Mouse (Mus musculus) kidney, embryonic 15.5 days (tissue): ENCODE measurements around the gene Rhbdd3. TPM values are rescaled to one million over a fixed set of nuclear protein-coding genes. Genes with fewer than 3 reads are reported as not detected.

Experiments
- ATAC-seq: fragments of 200-750 bp; cut with Nextera tagmentation; replicated peaks from 2 replicates; pipeline ENCODE4 v1.8.0; 2017; ENCODE audit warnings: moderate TSS enrichment; ENCODE audit not compliant: low FRiP score
- H3K27ac ChIP-seq: fragments of 300-500 bp; sonication (generic); 2 replicates; pipeline ENCODE4 v1.5.1; 2015; ENCODE audit warnings: mild to moderate bottlenecking, inconsistent platforms
- H3K27me3 ChIP-seq: fragments of 300-500 bp; sonication (generic); 2 replicates; pipeline ENCODE4 v1.6.1; 2015; ENCODE audit warnings: inconsistent platforms
- H3K36me3 ChIP-seq: fragments of 300-500 bp; sonication (generic); 2 replicates; pipeline ENCODE4 v1.6.1; 2015; ENCODE audit warnings: inconsistent platforms
- H3K4me1 ChIP-seq: fragments of 300-500 bp; sonication (generic); 2 replicates; pipeline ENCODE4 v1.6.1; 2015; ENCODE audit warnings: inconsistent platforms
- H3K4me2 ChIP-seq: fragments of 300-500 bp; sonication (generic); 2 replicates; pipeline ENCODE4 v1.6.1; 2015; ENCODE audit warnings: moderate library complexity, mild to moderate bottlenecking, inconsistent platforms
- H3K4me3 ChIP-seq: fragments of 300-500 bp; sonication (generic); replicated peaks from 2 replicates; pipeline ENCODE4 v1.5.1; 2015; ENCODE audit warnings: mild to moderate bottlenecking, inconsistent platforms
- H3K9ac ChIP-seq: fragments of 300-500 bp; sonication (generic); 2 replicates; pipeline ENCODE4 v1.6.1; 2015; ENCODE audit warnings: mild to moderate bottlenecking, inconsistent platforms
- H3K9me3 ChIP-seq: fragments of 300-500 bp; sonication (generic); replicated peaks from 2 replicates; pipeline ENCODE4 v1.6.1; 2016; ENCODE audit warnings: inconsistent platforms
- WGBS: fragments of 180-500 bp; shearing (Covaris S2); methylation state at CpG from one replicate; pipeline ENCODE4 v1.1.7; 2015; ENCODE audit warnings: mixed read lengths; 5-methylcytosine and 5-hydroxymethylcytosine counted together
- polyA plus RNA-seq: library from polyadenylated mRNA; unstranded; fragments of >200 nt; fragmentation: Nextera tagmentation; extraction: Ambion mirVana; gene quantifications from 2 replicates; pipeline ENCODE4 v1.2.1, GENCODE M21; 2015

The Rhbdd3 gene
- polyA plus RNA-seq, 1 experiment from 2014 or later: 31.9 TPM

GRCm38 (mm10) chr11:5154961-5155805 lies 56.5 kb downstream of the Rhbdd3 start:
- Histone ChIP-seq H3K9ac (peak overlapping the region; percentile 11; the same call in 1 of the 2 replicates), H3K4me1 (peaks cover 63% of the 10 kb centered on the region), H3K27ac (peak overlapping the region; percentile 84), H3K9me3 (no peaks in the 10 kb centered on the region), H3K4me3 (no peak overlapping the region), H3K27me3 (no peaks in the 10 kb centered on the region), H3K36me3 (no peaks in the 10 kb centered on the region), H3K4me2 (no peak overlapping the region)
- WGBS: 26% methylated on average over 10 of the region's 10 CpGs
- ATAC-seq: peak; percentile 35; the same call in 1 of the 2 replicates

Other genes starting within 250 kb of the Rhbdd3 start
- gene Nf2, start 249.4 kb upstream of the Rhbdd3 start, polyA plus RNA-seq: 49.8 and 53.2 TPM in 2 replicates
- 78.4 and 81.4 TPM in 2 replicates for gene Nipsnap1, start 225.0 kb upstream of the Rhbdd3 start, polyA plus RNA-seq
- 36.0 and 39.7 TPM in 2 replicates for gene Thoc5, start 203.6 kb upstream of the Rhbdd3 start, polyA plus RNA-seq
- gene Nefh, start 150.9 kb upstream of the Rhbdd3 start, polyA plus RNA-seq: 0.31 and 0.57 TPM in 2 replicates
- gene Ap1b1, start 112.1 kb upstream of the Rhbdd3 start, polyA plus RNA-seq: 59.8 and 65.3 TPM in 2 replicates
- gene Rasl10a, start 40.8 kb upstream of the Rhbdd3 start, polyA plus RNA-seq: 2.8 and 4.2 TPM in 2 replicates
- 33.1 and 34.6 TPM in 2 replicates for gene Gas2l1, start 33.6 kb upstream of the Rhbdd3 start, polyA plus RNA-seq
- gene Ewsr1, start 340 bp downstream of the Rhbdd3 start, polyA plus RNA-seq: 788 and 840 TPM in 2 replicates
- gene Emid1, start 53.3 kb downstream of the Rhbdd3 start, polyA plus RNA-seq: 190 and 191 TPM in 2 replicates
- gene Kremen1, start 162.6 kb downstream of the Rhbdd3 start, polyA plus RNA-seq: 21.8 and 22.9 TPM in 2 replicates